Mouse (Mus musculus) forebrain, embryonic 14.5 days (tissue): ENCODE measurements around the gene Ung. TPM values are rescaled to one million over a fixed set of nuclear protein-coding genes. Genes with fewer than 3 reads are reported as not detected.

Experiments
- polyA plus RNA-seq: library from polyadenylated mRNA; unstranded; fragments of >200 nt; fragmentation: Nextera tagmentation; extraction: Ambion mirVana; gene quantifications from 2 replicates; pipeline ENCODE4 v1.2.1, GENCODE M21; 2014

The Ung gene
- polyA plus RNA-seq, 1 experiment from 2014 or later = 13.3 TPM

Other genes starting within 250 kb of the Ung start
- gene Coro1c, start 221.6 kb upstream of the Ung start, polyA plus RNA-seq = 169 and 193 TPM in 2 replicates
- 16.0 and 16.6 TPM in 2 replicates for gene Ssh1, start 136.5 kb upstream of the Ung start, polyA plus RNA-seq
- not detected in 2 replicates for gene Dao, start 126.7 kb upstream of the Ung start, polyA plus RNA-seq
- 13.9 and 16.9 TPM in 2 replicates for gene Usp30, start 64.9 kb upstream of the Ung start, polyA plus RNA-seq
- 60.5 and 80.1 TPM in 2 replicates for gene Svop, start 38.8 kb upstream of the Ung start, polyA plus RNA-seq
- gene Alkbh2, start 2.2 kb upstream of the Ung start, polyA plus RNA-seq = 6.5 and 8.3 TPM in 2 replicates
- gene Acacb, start 16.1 kb downstream of the Ung start, polyA plus RNA-seq = 2.4 and 3.7 TPM in 2 replicates
- 0.09 and 0.14 TPM in 2 replicates for gene Foxn4, start 143.4 kb downstream of the Ung start, polyA plus RNA-seq
- 0.36 and 0.64 TPM in 2 replicates for gene Myo1h, start 158.8 kb downstream of the Ung start, polyA plus RNA-seq